Mouse (Mus musculus): ENCODE results near the gene Sri.
"Not testable (repeated sequence)": the region's sequence is repeated elsewhere in the genome, so short reads cannot be mapped to it uniquely, and the experiment has no call there.

Sri gene

DNA sequence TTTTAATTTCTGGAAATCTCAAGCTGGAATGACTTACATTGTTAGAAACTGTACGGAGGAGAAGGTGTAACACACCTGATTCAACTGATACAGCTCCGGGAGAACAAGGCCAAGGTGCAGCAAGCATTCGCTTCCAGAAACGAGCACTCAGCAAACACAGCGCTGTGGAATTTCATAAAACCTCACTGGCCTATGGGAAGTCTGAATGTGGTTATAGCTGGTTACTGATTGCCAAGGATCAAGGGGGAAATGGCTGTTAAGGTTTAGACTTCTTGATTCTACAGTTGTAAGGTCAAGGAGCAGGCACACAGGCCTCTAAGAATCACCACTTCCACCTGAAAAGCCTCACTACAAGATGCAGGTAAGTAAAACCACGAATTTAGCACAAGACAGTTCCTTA is at the start of gene Sri:
Gene Sri, plus strand, starts transcription at position 224 of the 400 bp plus-strand sequence.
- ATAC-seq (ENCODE audit: insufficient number of reproducible peaks, low FRiP score, low TSS enrichment), result no peak

DNA sequence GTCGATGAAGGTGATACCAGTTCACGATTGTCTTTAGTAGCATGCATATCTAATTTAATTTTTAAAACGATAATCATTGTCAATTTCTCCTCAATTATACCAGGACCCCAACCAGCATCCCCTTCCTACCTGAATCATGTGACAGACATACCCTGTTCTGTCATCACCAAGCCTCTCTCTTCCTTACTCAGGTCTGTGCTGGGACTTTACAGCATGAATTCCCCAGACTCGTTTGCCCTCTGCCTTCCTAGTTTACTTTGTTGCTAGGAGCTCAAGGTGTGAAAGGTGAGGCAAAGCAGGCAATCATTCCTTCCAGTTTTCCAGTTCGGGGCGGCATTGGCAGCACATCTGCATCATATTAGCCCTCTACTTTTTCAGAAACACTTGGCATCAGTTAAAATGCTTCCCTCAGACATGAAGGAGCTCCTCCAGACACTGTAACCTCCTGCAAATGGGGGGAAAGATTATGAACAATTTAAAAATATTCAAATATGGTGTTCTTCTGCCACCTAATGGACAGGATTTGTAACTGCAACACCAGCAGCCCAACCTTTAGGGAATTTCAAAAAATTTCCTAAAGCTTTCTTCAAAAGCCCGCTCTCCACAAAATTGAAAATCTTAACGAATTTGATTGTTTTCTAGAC is 49.4 kb upstream of the Sri start:
- peak; percentile 26; the same call in 1 of the 2 replicates for ATAC-seq (ENCODE audit: insufficient number of reproducible peaks, low FRiP score, low TSS enrichment)

DNA sequence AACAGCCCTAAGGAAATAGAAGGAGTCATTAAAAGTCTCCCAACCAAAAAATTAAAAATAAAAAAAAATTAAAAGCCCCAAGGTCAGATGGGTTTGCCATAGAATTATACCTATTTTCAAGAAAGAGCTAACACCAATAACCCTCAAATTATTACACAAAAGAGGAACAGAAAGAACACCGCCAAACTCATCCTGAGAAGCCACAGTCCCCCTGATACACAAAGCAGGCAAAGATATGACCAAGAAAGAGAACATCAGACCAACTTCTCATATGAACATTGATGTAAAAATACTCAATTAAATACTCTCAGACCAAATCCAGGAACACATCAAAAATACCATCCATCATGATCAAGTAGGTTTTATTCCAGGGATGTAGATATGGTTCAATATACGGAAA is 48.8 kb upstream of the Sri start:
- no peak for ATAC-seq (ENCODE audit: insufficient number of reproducible peaks, low FRiP score, low TSS enrichment)

DNA sequence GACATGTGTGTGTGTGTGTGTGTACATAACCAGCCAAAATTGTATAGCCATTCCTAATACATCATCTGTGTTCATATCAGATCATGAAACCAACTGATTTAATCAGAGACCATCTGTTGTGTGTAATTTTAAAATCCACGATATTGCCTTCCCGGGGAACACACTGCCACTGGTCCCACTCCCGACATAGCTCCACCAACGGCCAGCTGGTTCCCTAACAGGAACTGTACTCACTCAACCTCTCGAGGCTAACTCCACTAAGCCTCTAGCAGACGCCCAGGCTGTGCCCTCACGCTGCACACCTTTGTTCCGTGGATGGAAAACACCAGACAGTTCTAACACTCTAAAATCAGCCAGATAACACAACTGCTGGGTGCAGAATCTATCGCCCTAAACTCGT is 45.4 kb upstream of the Sri start:
- ATAC-seq (ENCODE audit: insufficient number of reproducible peaks, low FRiP score, low TSS enrichment), result no peak

DNA sequence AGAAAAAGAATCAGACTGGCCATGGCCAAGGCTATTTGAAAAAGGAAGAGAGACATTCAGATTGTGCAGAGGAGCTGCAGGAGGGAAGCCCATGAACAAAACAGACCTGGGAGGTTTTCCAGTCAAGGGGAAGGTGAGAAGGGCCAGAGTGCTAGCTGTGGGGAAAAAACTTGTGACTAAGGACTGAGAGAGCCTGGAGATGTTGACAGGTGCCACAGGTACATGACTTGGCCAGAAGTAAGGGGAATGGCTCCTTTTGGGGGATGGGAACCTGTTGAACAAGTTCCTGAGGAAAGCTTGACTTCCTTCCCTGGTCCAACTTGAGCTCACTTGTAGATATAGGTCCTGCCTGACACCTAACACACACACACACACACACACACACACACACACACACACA is 43.1 kb upstream of the Sri start:
- no peak for ATAC-seq (ENCODE audit: insufficient number of reproducible peaks, low FRiP score, low TSS enrichment)

DNA sequence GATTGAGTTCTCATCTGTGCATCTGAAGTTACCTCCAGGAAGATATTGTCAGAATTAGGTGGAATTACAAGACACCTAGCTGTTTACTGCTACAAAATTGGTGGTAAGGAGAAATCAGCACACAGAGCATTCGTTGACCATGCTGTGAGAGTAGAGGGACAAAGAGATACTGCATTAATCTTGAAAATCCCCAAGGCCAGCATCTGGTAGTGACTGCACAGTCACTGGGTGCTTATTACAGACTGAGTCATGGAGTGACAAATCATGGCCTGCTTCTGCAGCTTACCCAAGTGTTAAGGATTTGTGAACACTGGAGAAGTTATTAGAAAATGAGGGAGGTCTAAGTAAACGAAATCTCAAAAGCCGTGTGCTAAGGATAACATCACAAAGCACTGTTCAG is 32.6 kb upstream of the Sri start:
- no peak for ATAC-seq (ENCODE audit: insufficient number of reproducible peaks, low FRiP score, low TSS enrichment)

DNA sequence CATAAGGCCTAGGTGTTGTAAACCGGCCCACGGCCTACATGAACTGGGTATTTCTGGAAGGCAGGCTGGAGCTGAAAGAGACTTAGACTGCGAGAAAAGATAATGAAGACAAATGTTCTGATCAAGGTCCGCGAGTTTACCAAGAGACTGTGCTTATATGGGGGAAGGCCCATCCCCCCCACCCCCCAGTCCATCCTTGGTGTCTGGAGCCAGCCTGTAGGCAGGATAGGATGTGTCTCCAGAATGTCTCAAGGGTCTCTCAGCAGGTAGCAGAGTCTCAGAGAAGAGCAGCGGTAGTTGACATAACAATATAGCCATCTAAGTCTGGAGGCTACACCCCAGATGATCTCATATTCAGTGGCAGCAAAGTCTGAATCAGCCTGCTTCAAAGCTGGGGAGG is 11.3 kb upstream of the Sri start:
- not testable (repeated sequence) for ATAC-seq (ENCODE audit: insufficient number of reproducible peaks, low FRiP score, low TSS enrichment)

DNA sequence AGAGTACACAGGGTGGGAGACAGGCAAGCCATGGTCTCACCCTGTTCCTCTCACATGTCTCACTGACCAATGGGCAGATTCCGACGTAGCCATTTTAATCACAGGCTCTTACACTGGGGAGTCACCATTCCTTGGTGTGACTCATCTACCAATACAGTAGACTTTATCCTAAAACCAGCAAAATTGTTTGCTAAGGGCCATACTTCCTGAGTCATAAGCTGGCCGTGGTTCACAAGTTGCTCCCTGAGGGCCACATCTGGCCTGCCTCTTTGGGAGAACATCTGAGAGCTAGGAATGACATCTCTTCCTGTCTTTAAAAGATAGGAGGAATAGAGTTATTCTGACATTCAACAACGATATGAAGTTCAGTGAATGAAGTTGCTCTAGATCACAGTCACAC is 7.9 kb downstream of the Sri start:
- ATAC-seq (ENCODE audit: insufficient number of reproducible peaks, low FRiP score, low TSS enrichment), result no peak

DNA sequence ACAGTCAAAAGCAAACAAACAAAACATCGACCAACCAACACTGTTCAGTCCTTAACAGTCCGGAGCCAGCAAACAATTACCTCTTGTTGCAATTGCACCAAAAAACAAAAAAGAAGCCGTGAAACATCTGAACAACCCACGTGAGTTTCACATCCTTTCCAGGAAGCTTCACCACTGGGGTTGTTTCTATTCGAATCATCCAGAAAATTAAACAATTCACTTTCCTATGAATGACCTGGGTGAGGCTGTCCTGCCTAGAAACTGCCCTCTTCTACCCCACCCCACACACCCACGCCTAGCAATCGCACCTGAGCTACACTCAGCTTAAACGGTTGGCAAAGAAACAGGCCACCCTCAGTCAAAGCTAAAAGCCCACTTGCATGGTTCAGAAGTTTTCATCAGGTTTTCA is 9.8 kb downstream of the Sri start:
- peak; percentile 21; the same call in 1 of the 2 replicates for ATAC-seq (ENCODE audit: insufficient number of reproducible peaks, low FRiP score, low TSS enrichment)

DNA sequence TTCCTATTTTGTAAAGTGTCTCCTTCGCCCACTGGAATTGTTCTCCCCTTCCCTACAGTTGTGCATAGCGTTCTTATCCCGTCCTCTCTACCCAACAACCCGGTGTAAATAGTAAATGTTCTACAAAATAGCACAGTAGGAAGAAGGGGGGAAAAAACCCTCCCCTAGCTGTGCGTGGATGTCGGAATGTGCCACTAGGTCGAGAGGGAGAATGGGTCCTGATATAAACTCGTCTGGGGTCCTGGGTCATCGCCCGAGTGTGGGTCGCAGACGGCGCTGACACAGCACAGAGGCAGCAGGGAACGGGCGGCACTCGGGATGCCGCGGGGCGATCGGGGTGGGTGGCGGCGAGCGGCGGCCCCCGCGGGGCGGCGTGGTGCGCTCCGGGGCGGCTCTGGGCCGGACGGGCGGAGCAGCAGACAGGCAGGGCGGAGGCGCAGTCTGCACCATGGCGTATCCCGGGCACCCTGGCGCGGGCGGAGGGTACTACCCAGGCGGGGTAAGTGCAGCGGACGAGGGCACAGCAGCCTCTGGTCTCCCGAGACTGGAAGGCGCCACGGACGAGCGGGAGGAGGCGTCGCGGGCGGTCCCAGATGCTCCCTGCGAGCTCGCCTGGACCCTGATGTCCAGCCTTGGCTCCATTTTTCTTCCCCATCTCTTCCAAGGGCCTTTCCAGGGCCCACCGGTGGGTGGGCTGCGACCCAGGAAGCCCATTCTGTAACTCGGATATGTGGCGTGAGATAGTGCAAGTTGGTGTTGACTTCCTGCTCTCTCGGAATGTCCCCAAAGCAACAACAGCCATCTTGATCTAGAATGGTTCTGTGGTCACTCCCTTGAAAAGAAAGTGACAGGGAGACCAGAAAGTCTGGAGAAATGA is 10.5 kb downstream of the Sri start:
- peak; percentile 96 for ATAC-seq (ENCODE audit: insufficient number of reproducible peaks, low FRiP score, low TSS enrichment)

DNA sequence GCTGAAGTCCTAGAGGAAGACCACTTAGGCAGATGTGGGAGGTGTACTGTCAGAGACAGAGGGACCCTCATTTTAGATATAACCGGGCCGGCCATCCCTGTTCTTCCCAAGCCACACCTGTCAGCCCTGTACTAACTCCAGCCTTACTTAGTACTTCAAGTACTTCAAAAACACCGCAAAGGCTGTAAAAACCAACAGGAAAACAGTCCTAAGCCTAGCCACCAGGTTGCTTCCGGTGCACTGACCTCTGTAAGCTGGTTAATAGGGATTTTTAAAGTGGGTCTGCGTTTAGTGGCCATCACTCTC is 11.1 kb downstream of the Sri start:
- no peak; the same call in 1 of the 2 replicates for ATAC-seq (ENCODE audit: insufficient number of reproducible peaks, low FRiP score, low TSS enrichment)

DNA sequence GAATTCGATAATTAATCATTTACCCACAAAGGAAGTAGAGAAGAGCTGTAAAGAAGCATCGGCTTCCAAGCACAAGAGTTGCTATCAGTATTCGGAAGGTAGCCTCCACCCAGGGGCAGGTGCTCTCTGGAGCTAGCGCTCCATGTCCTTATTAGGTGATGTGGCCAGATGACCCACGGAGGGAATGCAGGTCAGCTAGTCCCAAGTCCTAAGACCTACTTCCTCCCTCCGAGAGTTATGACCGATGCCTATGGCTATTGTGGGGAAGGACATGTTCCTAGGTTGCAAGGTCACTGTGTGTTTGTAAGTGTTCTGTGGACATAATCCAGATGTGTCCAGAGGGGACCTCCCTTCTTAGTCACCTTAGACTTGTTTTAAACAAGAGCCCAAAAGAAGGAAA is 12.2 kb downstream of the Sri start:
- no peak for ATAC-seq (ENCODE audit: insufficient number of reproducible peaks, low FRiP score, low TSS enrichment)

DNA sequence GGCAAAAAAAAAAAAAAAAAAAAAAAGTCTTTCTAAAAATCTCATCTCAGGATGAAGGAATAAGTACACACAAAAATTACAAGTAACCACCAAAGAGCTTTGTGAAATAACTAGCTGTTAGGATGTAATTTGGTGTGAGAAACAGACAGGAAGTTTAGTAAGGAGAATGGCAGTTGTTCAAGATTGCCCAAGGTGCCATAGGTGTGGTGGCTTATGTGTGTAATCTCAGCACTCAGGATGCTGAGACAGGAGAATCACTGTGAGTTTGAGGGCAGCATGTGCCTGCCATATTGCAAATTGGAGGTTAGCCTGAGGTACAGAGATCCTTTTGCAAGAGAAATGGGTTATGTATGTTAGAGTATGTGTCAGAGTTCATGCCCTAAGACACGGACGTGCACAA is 16.6 kb downstream of the Sri start:
- no peak for ATAC-seq (ENCODE audit: insufficient number of reproducible peaks, low FRiP score, low TSS enrichment)

DNA sequence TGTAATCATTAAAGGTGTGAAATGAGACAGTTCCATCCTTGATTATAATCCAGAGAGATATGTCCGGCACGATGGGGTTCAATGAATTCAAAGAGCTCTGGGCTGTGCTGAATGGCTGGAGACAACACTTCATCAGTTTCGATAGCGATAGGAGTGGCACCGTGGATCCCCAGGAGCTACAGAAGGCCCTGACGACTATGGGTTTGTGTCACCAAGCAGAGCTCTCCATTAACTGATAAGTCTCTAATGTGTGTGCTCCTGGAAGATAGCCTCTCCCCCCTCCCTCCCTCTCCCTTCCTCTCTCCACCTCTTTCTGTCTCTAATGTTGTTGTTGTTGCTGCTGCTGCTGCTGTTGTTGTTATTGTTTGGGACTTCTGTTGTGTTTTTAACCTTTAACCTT is 17.3 kb downstream of the Sri start:
- ATAC-seq (ENCODE audit: insufficient number of reproducible peaks, low FRiP score, low TSS enrichment), result no peak

DNA sequence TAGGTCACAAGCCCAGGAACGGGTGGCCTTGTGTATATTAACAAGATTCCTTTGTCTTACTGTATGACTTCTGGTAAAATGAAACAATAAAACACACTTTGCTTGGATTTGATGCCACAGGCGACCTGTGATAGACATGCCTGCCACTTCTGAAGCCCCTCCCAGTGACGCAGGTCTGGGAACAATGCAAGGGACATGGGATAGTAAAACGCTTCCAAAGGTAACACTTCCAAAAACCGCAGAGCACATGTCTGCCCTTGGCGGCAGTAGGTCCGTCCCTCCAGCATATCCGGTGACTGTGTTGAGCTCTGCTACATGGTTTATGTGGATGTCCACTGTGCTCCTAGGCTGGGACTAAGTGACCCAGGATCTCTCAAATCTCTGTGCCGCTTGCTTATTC is 27.5 kb downstream of the Sri start:
- ATAC-seq (ENCODE audit: insufficient number of reproducible peaks, low FRiP score, low TSS enrichment), result no peak

DNA sequence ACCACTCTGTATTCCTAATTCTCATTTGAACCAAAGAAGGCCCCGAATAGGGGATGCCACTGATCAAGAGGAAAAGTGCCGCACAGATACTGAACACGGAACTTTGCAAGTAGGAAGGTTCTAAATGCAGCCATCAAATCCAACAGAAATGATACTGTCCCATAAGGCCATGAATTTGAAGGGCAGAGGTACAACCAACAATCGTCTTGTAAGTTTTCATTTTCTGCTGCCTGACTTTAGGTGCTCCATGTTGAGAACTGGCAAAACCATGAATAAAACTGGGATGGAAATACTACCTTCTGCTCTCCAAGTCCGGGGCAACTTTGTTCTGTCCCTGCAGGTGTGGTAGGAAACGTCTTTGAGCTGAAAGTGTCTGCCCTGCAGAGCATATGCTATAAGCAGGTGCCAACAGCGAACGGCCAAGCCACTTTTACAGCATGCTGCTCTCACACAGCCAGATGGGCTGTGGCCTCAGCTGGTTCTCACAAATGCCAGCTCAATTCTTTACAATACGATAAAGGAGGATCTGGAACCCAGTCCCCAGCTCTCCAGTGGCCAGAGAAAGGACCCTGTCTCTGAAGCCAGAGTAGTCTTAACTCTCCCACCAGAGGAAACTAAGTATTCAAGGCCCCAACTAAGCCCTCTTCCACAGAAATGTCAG is 28.2 kb downstream of the Sri start:
- 0 out of 2 replicates have a peak, but pooled peaks have one; percentile 16 for ATAC-seq (ENCODE audit: insufficient number of reproducible peaks, low FRiP score, low TSS enrichment)

DNA sequence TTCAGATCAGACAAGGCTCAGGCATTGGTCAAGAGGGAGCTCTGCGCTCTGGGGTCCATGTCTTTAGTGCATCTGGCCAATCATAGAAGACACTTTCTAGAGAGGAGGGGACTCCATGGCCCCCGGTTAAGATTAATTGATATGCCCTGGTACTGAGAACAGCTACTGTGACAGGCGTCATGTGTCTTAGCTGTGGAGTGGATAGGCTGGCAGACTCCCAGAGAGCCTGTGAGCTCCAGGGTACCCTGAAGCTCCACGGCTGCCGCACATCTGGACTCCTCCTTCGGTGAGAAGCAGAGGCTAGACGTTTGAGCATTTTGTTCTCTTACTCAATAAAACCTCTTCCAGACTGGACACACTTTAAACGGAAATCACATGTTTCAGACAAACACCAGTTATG is 31.6 kb downstream of the Sri start:
- no peak for ATAC-seq (ENCODE audit: insufficient number of reproducible peaks, low FRiP score, low TSS enrichment)

DNA sequence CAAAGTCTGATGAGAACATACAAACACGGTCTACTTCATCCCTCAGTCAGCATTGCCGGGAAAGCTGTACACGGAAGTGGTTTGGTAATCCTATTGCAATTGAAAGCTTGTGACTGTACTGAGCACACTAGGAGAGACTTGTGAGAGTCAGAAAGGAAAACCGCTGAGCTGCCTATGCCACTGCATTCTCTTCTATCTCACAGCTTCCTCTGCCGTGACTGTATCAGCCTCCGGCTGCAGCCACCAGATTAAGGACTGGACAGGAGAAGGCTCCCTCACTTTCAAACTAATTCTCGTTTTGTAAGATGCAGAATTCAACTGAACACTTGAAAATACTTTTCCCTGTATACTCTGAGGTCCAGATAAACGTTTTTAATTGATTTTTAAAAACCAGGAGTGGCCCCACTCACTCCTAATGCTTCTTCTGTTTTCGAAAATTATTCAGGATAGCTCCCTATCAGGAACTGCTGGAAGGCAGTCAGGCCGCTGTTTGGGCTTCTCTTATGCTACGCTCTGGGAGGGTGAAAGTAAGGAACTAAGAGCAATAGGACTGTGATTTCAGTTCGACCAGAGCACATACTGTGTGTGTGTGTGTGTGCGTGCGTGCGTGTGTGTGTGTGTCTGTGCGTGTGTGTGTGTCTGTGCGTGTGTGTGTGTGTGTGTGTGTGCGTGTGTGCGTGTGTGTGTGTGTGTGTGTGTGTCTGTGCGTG is 37.1 kb downstream of the Sri start:
- no peak for ATAC-seq (ENCODE audit: insufficient number of reproducible peaks, low FRiP score, low TSS enrichment)

DNA sequence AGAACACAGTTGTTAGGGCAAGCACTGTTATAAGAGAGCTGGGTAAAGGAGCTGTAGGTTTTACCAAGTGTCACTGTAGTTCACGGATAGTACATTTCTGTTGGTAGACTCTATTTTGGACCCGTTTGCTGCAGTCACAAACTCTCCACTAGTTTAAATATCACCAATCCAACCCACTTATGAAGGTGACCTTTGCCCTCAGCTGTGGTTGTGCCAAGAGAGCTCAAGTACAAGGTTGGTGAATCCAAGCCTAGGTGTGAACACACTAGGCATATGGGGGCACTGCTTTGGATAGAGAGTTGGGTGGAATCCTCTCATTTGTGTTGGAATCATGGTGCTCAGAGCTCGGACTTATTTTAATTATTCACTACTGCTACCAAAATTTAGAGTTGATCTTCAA is 39.8 kb downstream of the Sri start:
- ATAC-seq (ENCODE audit: insufficient number of reproducible peaks, low FRiP score, low TSS enrichment), result no peak

DNA sequence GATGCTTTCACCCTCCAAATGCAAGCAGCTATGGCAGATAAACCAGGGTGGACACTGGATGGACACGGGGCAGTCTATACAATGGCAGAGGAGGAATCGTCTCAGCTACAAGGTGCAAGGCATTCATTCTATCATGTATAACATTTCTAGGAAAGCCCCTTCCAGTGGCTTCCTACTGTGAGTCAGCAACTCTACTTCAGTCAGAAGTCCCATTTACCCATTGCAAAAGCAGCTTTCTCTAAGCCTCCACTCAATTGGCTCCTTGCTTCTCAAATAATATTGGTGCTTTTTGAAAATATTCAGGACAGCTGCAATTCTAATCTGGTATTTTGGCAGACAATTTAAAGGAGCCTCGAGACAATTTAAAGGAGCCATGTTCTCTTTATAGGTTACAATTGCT is 42.3 kb downstream of the Sri start:
- ATAC-seq (ENCODE audit: insufficient number of reproducible peaks, low FRiP score, low TSS enrichment), result no peak

DNA sequence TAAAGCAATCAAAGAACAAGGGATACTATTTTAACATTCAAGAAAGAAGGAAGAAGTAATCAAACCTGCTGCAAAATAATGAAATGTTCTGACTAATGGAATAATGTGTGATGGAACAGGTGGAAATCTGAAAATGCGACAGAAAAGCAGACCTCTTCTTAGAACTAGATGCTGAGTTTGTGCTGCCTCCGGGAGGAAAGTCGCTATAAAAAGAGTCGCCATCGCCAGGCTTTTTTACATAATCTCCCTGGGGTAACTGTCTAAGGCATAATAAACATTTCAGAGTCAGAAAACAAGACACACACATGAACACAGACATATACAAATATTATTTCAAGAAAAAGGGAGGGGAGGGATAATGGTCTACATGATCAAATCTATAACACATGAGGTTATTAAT is 49.0 kb downstream of the Sri start:
- ATAC-seq (ENCODE audit: insufficient number of reproducible peaks, low FRiP score, low TSS enrichment), result peak; percentile 15; the same call in 1 of the 2 replicates

All from cerebellum, adult (tissue).